Mouse (Mus musculus) spleen, adult 2 months (tissue): Measurements from ENCODE around the gene Upp1.

Source experiments
- CTCF ChIP-seq: fragments of 200-500 bp; IDR thresholded peaks from 2 replicates; pipeline ENCODE4 v1.5.1; 2011; ENCODE audit warnings: mild to moderate bottlenecking, inconsistent platforms; ENCODE audit not compliant: insufficient read depth, insufficient read length, insufficient replicate concordance; ENCODE audit errors: extremely low read depth
- POLR2A ChIP-seq: fragments of 200-500 bp; IDR thresholded peaks from 2 replicates; pipeline ENCODE4 v1.6.1; 2011; ENCODE audit warnings: low read depth, low read length, inconsistent platforms

GRCm38 (mm10) chr11:9116121-9116520 lies 1.8 kb upstream of the Upp1 start:
- TF ChIP-seq CTCF (no peak), POLR2A (no peak)
